Mouse (Mus musculus): Measurements from ENCODE around the gene Bmpr1a. TPM values are rescaled to one million over a fixed set of nuclear protein-coding genes. Genes with fewer than 3 reads are reported as not detected.

Bmpr1a gene
- total RNA-seq, 1 experiment, result 38.9 TPM

- peaks cover 5 to 8% of the 10 kb centered on the region in 2 experiments for H3K4me1 ChIP-seq (ENCODE audit: control insufficient read depth in 2 of 2, insufficient read depth in 2 of 2, low read length in 2 of 2, poor library complexity in 1 of 2)
- H3K27ac ChIP-seq (ENCODE audit: insufficient read depth, low read depth, low read length, poor library complexity, severe bottlenecking), result no peak overlapping the region
- H3K36me3 ChIP-seq (ENCODE audit: control insufficient read depth, insufficient read depth, low read length, poor library complexity, severe bottlenecking), result no peaks in the 10 kb centered on the region; the same call in 1 of the 2 replicates
- no peaks in the 10 kb centered on the region for H3K9me3 ChIP-seq (ENCODE audit: control insufficient read depth, insufficient read depth, low read depth, low read length)
- DNase-seq (ENCODE audit: low read depth, low spot score), result no peak
- in situ Hi-C loops (cut with MboI; ENCODE audit: low sequenced_read_pairs in 2 of 2, unreplicated experiment in 2 of 2), result no loop called here
- H3K9ac ChIP-seq (ENCODE audit: insufficient read depth, low read depth, low read length, poor library complexity, severe bottlenecking), result peak overlapping the region; percentile 21; the same call in 1 of the 2 replicates
- H3K4me3 ChIP-seq (ENCODE audit: insufficient read depth in 1 of 2, low read depth in 1 of 2, low read length in 2 of 2, poor library complexity in 1 of 2, severe bottlenecking in 1 of 2), result no peak overlapping the region
- TF ChIP-seq MAFK (IDR thresholded peaks at IDR 0.05; ENCODE audit: insufficient read depth, low read depth, low read length), result no peak
- no peak for TF ChIP-seq CHD2 (IDR thresholded peaks at IDR 0.05; ENCODE audit: low read depth, low read length)
- TF ChIP-seq ZC3H11A (IDR thresholded peaks at IDR 0.05; ENCODE audit: borderline replicate concordance, low read depth, low read length), result no peak
- no peak for TF ChIP-seq HCFC1 (IDR thresholded peaks at IDR 0.05; ENCODE audit: borderline replicate concordance, insufficient read depth, low read length)
- no peak for TF ChIP-seq ZNF384 (IDR thresholded peaks at IDR 0.05; ENCODE audit: low read depth, low read length)
Observed at GRCm38 (mm10) chr14:34528804-34529203, 25.7 kb upstream of the Bmpr1a start.

DNA sequence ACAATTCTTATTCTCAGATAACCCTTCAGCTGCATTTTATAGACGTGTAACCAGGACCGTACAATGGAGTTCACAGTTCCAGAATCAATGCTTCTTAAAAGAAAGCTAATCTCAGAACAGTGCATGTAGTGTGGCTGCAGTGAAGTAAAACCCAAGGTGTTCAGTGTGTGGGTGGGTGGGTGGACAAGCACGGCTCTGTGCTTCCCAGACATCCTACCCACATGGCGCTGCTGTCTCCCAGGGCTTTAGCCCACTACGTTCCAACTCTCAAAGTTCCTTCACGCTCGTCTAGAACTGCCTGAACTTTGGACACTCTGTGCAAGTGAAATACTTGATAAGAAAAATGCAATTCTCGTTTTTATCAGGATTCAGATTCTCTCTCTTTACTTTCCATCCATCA is 19.6 kb upstream of the Bmpr1a start, which contains the start of gene 9230112D13Rik:
9230112D13Rik (minus strand) TSS at position 101 of the 400 bp plus-strand sequence.
- Histone ChIP-seq H3K9me3 (ENCODE audit: control insufficient read depth, insufficient read depth, low read depth, low read length) (no peaks in the 10 kb centered on the region), H3K27ac (ENCODE audit: insufficient read depth, low read depth, low read length, poor library complexity, severe bottlenecking) (no peak within 1 kb of the TSS), H3K36me3 (ENCODE audit: control insufficient read depth, insufficient read depth, low read length, poor library complexity, severe bottlenecking) (no peaks in the 10 kb centered on the region), H3K4me1 (ENCODE audit: control insufficient read depth in 2 of 2, insufficient read depth in 2 of 2, low read length in 2 of 2, poor library complexity in 1 of 2) (peaks cover under 1 to 7% of the 10 kb centered on the region in 2 experiments; a peak in 2 of 4 replicates), H3K9ac (ENCODE audit: insufficient read depth, low read depth, low read length, poor library complexity, severe bottlenecking) (no peak within 1 kb of the TSS), H3K4me3 (ENCODE audit: insufficient read depth in 1 of 2, low read depth in 1 of 2, low read length in 2 of 2, poor library complexity in 1 of 2, severe bottlenecking in 1 of 2) (0 out of 4 replicates have a peak within 1 kb of the TSS, but pooled peaks of 1 of the 2 experiments have one; percentile 19)
- DNase-seq (ENCODE audit: low read depth, low spot score), result no peak
- in situ Hi-C loops (cut with MboI; ENCODE audit: low sequenced_read_pairs in 2 of 2, unreplicated experiment in 2 of 2), result no loop called here
- TF ChIP-seq HCFC1 (IDR thresholded peaks at IDR 0.05; ENCODE audit: borderline replicate concordance, insufficient read depth, low read length), result no peak
- TF ChIP-seq ZNF384 (IDR thresholded peaks at IDR 0.05; ENCODE audit: low read depth, low read length), result no peak
- no peak for TF ChIP-seq CHD2 (IDR thresholded peaks at IDR 0.05; ENCODE audit: low read depth, low read length)
- no peak for TF ChIP-seq ZC3H11A (IDR thresholded peaks at IDR 0.05; ENCODE audit: borderline replicate concordance, low read depth, low read length)
- TF ChIP-seq MAFK (IDR thresholded peaks at IDR 0.05; ENCODE audit: insufficient read depth, low read depth, low read length), result no peak

GRCm38 (mm10) chr14:34517959-34518544 is 14.9 kb upstream of the Bmpr1a start:
- Histone ChIP-seq H3K4me3 (ENCODE audit: insufficient read depth in 1 of 2, low read depth in 1 of 2, low read length in 2 of 2, poor library complexity in 1 of 2, severe bottlenecking in 1 of 2) (no peak overlapping the region), H3K9ac (ENCODE audit: insufficient read depth, low read depth, low read length, poor library complexity, severe bottlenecking) (no peak overlapping the region), H3K36me3 (ENCODE audit: control insufficient read depth, insufficient read depth, low read length, poor library complexity, severe bottlenecking) (no peaks in the 10 kb centered on the region), H3K4me1 (ENCODE audit: control insufficient read depth in 2 of 2, insufficient read depth in 2 of 2, low read length in 2 of 2, poor library complexity in 1 of 2) (peaks cover 2 to 3% of the 10 kb centered on the region in 2 experiments; a peak in 1 of 4 replicates), H3K9me3 (ENCODE audit: control insufficient read depth, insufficient read depth, low read depth, low read length) (no peaks in the 10 kb centered on the region), H3K27ac (ENCODE audit: insufficient read depth, low read depth, low read length, poor library complexity, severe bottlenecking) (no peak overlapping the region)
- TF ChIP-seq ZNF384 (IDR thresholded peaks at IDR 0.05; ENCODE audit: low read depth, low read length), result no peak
- TF ChIP-seq CHD2 (IDR thresholded peaks at IDR 0.05; ENCODE audit: low read depth, low read length), result no peak
- TF ChIP-seq MAFK (IDR thresholded peaks at IDR 0.05; ENCODE audit: insufficient read depth, low read depth, low read length), result no peak
- no peak for TF ChIP-seq ZC3H11A (IDR thresholded peaks at IDR 0.05; ENCODE audit: borderline replicate concordance, low read depth, low read length)
- no peak for TF ChIP-seq HCFC1 (IDR thresholded peaks at IDR 0.05; ENCODE audit: borderline replicate concordance, insufficient read depth, low read length)
- DNase-seq (ENCODE audit: low read depth, low spot score), result no peak
- in situ Hi-C loops (cut with MboI; ENCODE audit: low sequenced_read_pairs in 2 of 2, unreplicated experiment in 2 of 2), result no loop called here

- no peak overlapping the region for H3K9ac ChIP-seq (ENCODE audit: insufficient read depth, low read depth, low read length, poor library complexity, severe bottlenecking)
- no peaks in the 10 kb centered on the region for H3K36me3 ChIP-seq (ENCODE audit: control insufficient read depth, insufficient read depth, low read length, poor library complexity, severe bottlenecking)
- H3K9me3 ChIP-seq (ENCODE audit: control insufficient read depth, insufficient read depth, low read depth, low read length), result no peaks in the 10 kb centered on the region
- H3K4me3 ChIP-seq (ENCODE audit: insufficient read depth in 1 of 2, low read depth in 1 of 2, low read length in 2 of 2, poor library complexity in 1 of 2, severe bottlenecking in 1 of 2), result no peak overlapping the region
- peaks cover 2 to 3% of the 10 kb centered on the region in 2 experiments; a peak in 1 of 4 replicates for H3K4me1 ChIP-seq (ENCODE audit: control insufficient read depth in 2 of 2, insufficient read depth in 2 of 2, low read length in 2 of 2, poor library complexity in 1 of 2)
- in situ Hi-C loops (cut with MboI; ENCODE audit: low sequenced_read_pairs in 2 of 2, unreplicated experiment in 2 of 2), result no loop called here
- TF ChIP-seq ZC3H11A (IDR thresholded peaks at IDR 0.05; ENCODE audit: borderline replicate concordance, low read depth, low read length) (no peak), CHD2 (IDR thresholded peaks at IDR 0.05; ENCODE audit: low read depth, low read length) (no peak), MAFK (IDR thresholded peaks at IDR 0.05; ENCODE audit: insufficient read depth, low read depth, low read length) (no peak), HCFC1 (IDR thresholded peaks at IDR 0.05; ENCODE audit: borderline replicate concordance, insufficient read depth, low read length) (no peak), ZNF384 (IDR thresholded peaks at IDR 0.05; ENCODE audit: low read depth, low read length) (no peak)
- no peak overlapping the region for H3K27ac ChIP-seq (ENCODE audit: insufficient read depth, low read depth, low read length, poor library complexity, severe bottlenecking)
- DNase-seq (ENCODE audit: low read depth, low spot score), result no peak
Observed at GRCm38 (mm10) chr14:34516960-34517577, 13.9 kb upstream of the Bmpr1a start.

Measured in ES-E14 (cell line).